Mouse (Mus musculus) forebrain, embryonic 14.5 days (tissue): Measurements from ENCODE around the gene Pik3r4. TPM values are rescaled to one million over a fixed set of nuclear protein-coding genes. Genes with fewer than 3 reads are reported as not detected.

ENCODE experiments used
- ATAC-seq: fragments of 200-750 bp; cut with Nextera tagmentation; 2 replicates; pipeline ENCODE4 v1.8.0; 2017; ENCODE audit warnings: mild to moderate bottlenecking, moderate library complexity
- DNase-seq: peaks from one replicate; pipeline ENCODE4 v3.0.0-alpha.2; 2015; ENCODE audit warnings: low spot score
- H3K27ac ChIP-seq: fragments of 300-500 bp; sonication (generic); 2 replicates; pipeline ENCODE4 v1.5.1; 2014; ENCODE audit warnings: low read depth, mild to moderate bottlenecking, control low read depth, low read length, moderate library complexity
- H3K27me3 ChIP-seq: fragments of 300-500 bp; sonication (generic); replicated peaks from 2 replicates; pipeline ENCODE4 v1.6.1; 2014; ENCODE audit warnings: low read length, control low read depth, mixed read lengths; ENCODE audit not compliant: control insufficient read depth, insufficient read depth
- H3K36me3 ChIP-seq: fragments of 300-500 bp; sonication (generic); 2 replicates; pipeline ENCODE4 v1.6.1; 2014; ENCODE audit warnings: low read length, control low read depth; ENCODE audit not compliant: control insufficient read depth, insufficient read depth
- H3K4me1 ChIP-seq: fragments of 300-500 bp; sonication (generic); 2 replicates; pipeline ENCODE4 v1.6.1; 2014; ENCODE audit warnings: antibody characterized with exemption, low read length, control low read depth; ENCODE audit not compliant: control insufficient read depth, insufficient read depth
- H3K4me2 ChIP-seq: fragments of 300-500 bp; sonication (generic); 2 replicates; pipeline ENCODE4 v1.6.1; 2014; ENCODE audit warnings: mild to moderate bottlenecking, control low read depth, low read length
- H3K4me3 ChIP-seq: fragments of 300-500 bp; sonication (generic); 2 replicates; pipeline ENCODE4 v1.5.1; 2014; ENCODE audit warnings: low read depth, low read length, control low read depth
- H3K9ac ChIP-seq: fragments of 300-500 bp; sonication (generic); 2 replicates; pipeline ENCODE4 v1.6.1; 2014; ENCODE audit warnings: mild to moderate bottlenecking, low read length, control low read depth, moderate library complexity
- H3K9me3 ChIP-seq: fragments of 300-500 bp; sonication (generic); replicated peaks from 2 replicates; pipeline ENCODE4 v1.6.1; 2016; ENCODE audit warnings: low read length, control low read depth, mixed read lengths; ENCODE audit not compliant: control insufficient read depth
- WGBS: fragments of 180-500 bp; shearing (Covaris S2); extraction: QIAGEN DNeasy Blood & Tissue Kit; methylation state at CpG from one replicate; pipeline ENCODE4 v1.1.7; 2014; 5-methylcytosine and 5-hydroxymethylcytosine counted together
- polyA plus RNA-seq: library from polyadenylated mRNA; unstranded; fragments of >200 nt; fragmentation: Nextera tagmentation; extraction: Ambion mirVana; gene quantifications from 2 replicates; pipeline ENCODE4 v1.2.1, GENCODE M21; 2014

The Pik3r4 gene
- polyA plus RNA-seq, 1 experiment from 2014 or later, result 18.2 TPM

DNA sequence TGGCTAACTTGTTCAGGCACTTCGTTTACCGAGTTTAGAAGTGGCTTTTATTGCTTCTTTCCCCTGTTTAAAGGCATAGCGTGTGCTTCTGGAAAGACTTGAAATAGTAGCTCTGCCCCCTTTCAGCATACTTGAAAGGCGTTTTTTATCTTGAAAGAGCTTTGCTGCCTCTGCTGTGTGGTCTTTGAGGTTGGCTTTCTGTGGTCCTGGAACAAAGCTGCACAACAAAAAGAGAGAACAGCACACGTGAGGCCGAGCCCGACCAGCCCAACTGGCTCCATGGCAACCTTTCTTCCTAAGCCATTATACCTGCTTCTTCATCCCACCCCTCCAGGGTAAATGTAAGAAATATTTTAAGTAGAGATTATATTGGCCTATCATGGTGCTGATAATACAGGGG lies 46.7 kb downstream of the Pik3r4 start:
- Histone ChIP-seq H3K36me3 (peaks cover 38% of the 10 kb centered on the region), H3K4me3 (no peak overlapping the region), H3K9ac (no peak overlapping the region), H3K4me1 (no peaks in the 10 kb centered on the region), H3K9me3 (no peaks in the 10 kb centered on the region), H3K4me2 (no peak overlapping the region), H3K27ac (no peak overlapping the region), H3K27me3 (no peaks in the 10 kb centered on the region)
- whole genome bisulfite sequencing, result 5% methylated on average over 7 of the region's 7 CpGs
- ATAC-seq, result 0 out of 2 replicates have a peak, but pooled peaks have one; percentile 10
- DNase-seq, result peak; percentile 47

GRCm38 (mm10) chr9:105692472-105692871 lies 49.7 kb downstream of the Pik3r4 start:
- no peak overlapping the region for H3K4me2 ChIP-seq
- H3K36me3 ChIP-seq, result peaks cover 12% of the 10 kb centered on the region
- no peak overlapping the region for H3K4me3 ChIP-seq
- 91% methylated on average over 14 of the region's 14 CpGs for WGBS
- no peak overlapping the region for H3K9ac ChIP-seq
- H3K27me3 ChIP-seq, result no peaks in the 10 kb centered on the region
- no peak overlapping the region for H3K27ac ChIP-seq
- DNase-seq, result no peak
- no peak for ATAC-seq
- no peaks in the 10 kb centered on the region for H3K9me3 ChIP-seq
- no peaks in the 10 kb centered on the region for H3K4me1 ChIP-seq

- H3K9ac ChIP-seq, result no peak overlapping the region
- no peak overlapping the region for H3K27ac ChIP-seq
- whole genome bisulfite sequencing, result 85% methylated on average over 9 of the region's 9 CpGs
- no peaks in the 10 kb centered on the region for H3K27me3 ChIP-seq
- no peak for ATAC-seq
- H3K36me3 ChIP-seq, result peaks cover 6% of the 10 kb centered on the region
- H3K9me3 ChIP-seq, result no peaks in the 10 kb centered on the region
- peak; percentile 11 for DNase-seq
- no peaks in the 10 kb centered on the region for H3K4me1 ChIP-seq
- no peak overlapping the region for H3K4me3 ChIP-seq
- H3K4me2 ChIP-seq, result no peak overlapping the region
These were observed 50.3 kb downstream of the Pik3r4 start for GRCm38 (mm10) chr9:105693056-105693455.

DNA sequence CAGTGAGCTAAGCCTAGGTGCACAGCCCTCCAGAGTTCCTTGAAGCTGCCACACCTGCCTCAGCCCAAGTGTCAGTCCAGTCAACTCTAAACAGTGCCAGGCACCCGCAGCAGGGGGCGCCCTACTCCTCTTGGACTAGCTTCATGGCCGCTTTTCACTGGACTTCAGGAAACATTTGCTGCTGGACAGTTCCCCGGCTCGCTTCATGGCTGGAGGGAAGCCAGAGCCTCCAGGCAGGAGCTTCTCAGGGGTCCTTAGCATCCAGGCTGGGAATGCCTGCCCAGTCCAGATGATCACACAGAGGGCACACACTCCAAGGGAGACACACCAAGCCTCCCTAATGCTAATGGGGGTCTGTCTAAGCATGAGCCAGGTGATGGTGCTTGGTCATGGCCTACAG lies 51.1 kb downstream of the Pik3r4 start:
- ATAC-seq (peak; percentile 26; the same call in 1 of the 2 replicates), DNase-seq (peak; percentile 65)
- H3K9me3 ChIP-seq, result no peaks in the 10 kb centered on the region
- no peaks in the 10 kb centered on the region for H3K27me3 ChIP-seq
- H3K36me3 ChIP-seq, result 0 out of 2 replicates have a peak, but pooled peaks cover 4% of the 10 kb centered on the region
- H3K9ac ChIP-seq, result no peak overlapping the region
- no peak overlapping the region for H3K4me2 ChIP-seq
- 3% methylated on average over 5 of the region's 5 CpGs for WGBS
- no peak overlapping the region for H3K27ac ChIP-seq
- no peaks in the 10 kb centered on the region for H3K4me1 ChIP-seq
- H3K4me3 ChIP-seq, result no peak overlapping the region

- no peaks in the 10 kb centered on the region for H3K36me3 ChIP-seq
- no peaks in the 10 kb centered on the region for H3K27me3 ChIP-seq
- no peak overlapping the region for H3K27ac ChIP-seq
- H3K4me1 ChIP-seq, result peaks cover 2% of the 10 kb centered on the region; the same call in 1 of the 2 replicates
- no peak overlapping the region for H3K9ac ChIP-seq
- H3K4me3 ChIP-seq, result no peak overlapping the region
- ATAC-seq (no peak), DNase-seq (no peak)
- H3K9me3 ChIP-seq, result no peaks in the 10 kb centered on the region
- 86% methylated on average over 7 of the region's 7 CpGs for WGBS
- no peak overlapping the region for H3K4me2 ChIP-seq
These were observed 54.2 kb downstream of the Pik3r4 start for GRCm38 (mm10) chr9:105696818-105697564.

- Histone ChIP-seq H3K9me3 (no peaks in the 10 kb centered on the region), H3K4me3 (no peak overlapping the region), H3K27ac (no peak overlapping the region), H3K9ac (no peak overlapping the region), H3K36me3 (no peaks in the 10 kb centered on the region), H3K27me3 (no peaks in the 10 kb centered on the region), H3K4me1 (peaks cover 2% of the 10 kb centered on the region; the same call in 1 of the 2 replicates), H3K4me2 (no peak overlapping the region)
- 74% methylated on average over 9 of the region's 9 CpGs for WGBS
- peak; percentile 13 for DNase-seq
- ATAC-seq, result no peak
These were observed 55.1 kb downstream of the Pik3r4 start for GRCm38 (mm10) chr9:105697764-105698396.

- no peaks in the 10 kb centered on the region for H3K27me3 ChIP-seq
- peak; percentile 3 for DNase-seq
- no peak for ATAC-seq
- peaks cover 2% of the 10 kb centered on the region; the same call in 1 of the 2 replicates for H3K4me1 ChIP-seq
- no peak overlapping the region for H3K4me3 ChIP-seq
- H3K4me2 ChIP-seq, result no peak overlapping the region
- H3K9ac ChIP-seq, result no peak overlapping the region
- 74% methylated on average over 6 of the region's 6 CpGs for WGBS
- no peak overlapping the region for H3K27ac ChIP-seq
- H3K9me3 ChIP-seq, result no peaks in the 10 kb centered on the region
- no peaks in the 10 kb centered on the region for H3K36me3 ChIP-seq
These were observed 57.9 kb downstream of the Pik3r4 start for GRCm38 (mm10) chr9:105700702-105701101.

GRCm38 (mm10) chr9:105701966-105702365 lies 59.2 kb downstream of the Pik3r4 start:
- H3K4me2 ChIP-seq, result no peak overlapping the region
- no peaks in the 10 kb centered on the region for H3K27me3 ChIP-seq
- no peak overlapping the region for H3K4me3 ChIP-seq
- no peak overlapping the region for H3K27ac ChIP-seq
- peaks cover 2% of the 10 kb centered on the region; the same call in 1 of the 2 replicates for H3K4me1 ChIP-seq
- H3K9me3 ChIP-seq, result no peaks in the 10 kb centered on the region
- WGBS, result 89% methylated on average over 9 of the region's 9 CpGs
- no peak overlapping the region for H3K9ac ChIP-seq
- H3K36me3 ChIP-seq, result no peaks in the 10 kb centered on the region
- no peak for DNase-seq
- ATAC-seq, result no peak
